Mouse (Mus musculus) brain, adult 2 months (tissue): ENCODE measurements around the gene Scaf1.

Source experiments
- DNase-seq: peaks from one replicate; pipeline ENCODE4 v3.0.0; 2011; ENCODE audit warnings: low read depth, low spot score

Gene Scaf1

DNA sequence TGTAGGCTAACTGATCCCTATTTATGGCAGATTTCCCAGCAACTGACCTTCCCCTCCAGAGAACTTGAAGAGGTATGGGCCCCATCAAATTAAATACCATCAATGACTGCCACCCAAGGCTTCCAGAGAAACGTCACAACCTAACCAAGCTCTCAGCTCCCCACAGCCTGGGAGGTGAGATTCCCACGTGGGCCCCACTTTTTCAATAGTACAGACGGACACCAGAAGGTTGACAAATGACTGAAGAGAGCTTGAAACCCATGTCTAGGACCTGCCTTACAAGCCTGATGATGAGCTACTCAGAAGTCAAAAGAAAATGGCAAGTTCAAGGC, 31.4 kb downstream of the Scaf1 start:
- no peak for DNase-seq

GRCm38 (mm10) chr7:44983944-44984832, 32.0 kb downstream of the Scaf1 start:
- no peak for DNase-seq

DNA sequence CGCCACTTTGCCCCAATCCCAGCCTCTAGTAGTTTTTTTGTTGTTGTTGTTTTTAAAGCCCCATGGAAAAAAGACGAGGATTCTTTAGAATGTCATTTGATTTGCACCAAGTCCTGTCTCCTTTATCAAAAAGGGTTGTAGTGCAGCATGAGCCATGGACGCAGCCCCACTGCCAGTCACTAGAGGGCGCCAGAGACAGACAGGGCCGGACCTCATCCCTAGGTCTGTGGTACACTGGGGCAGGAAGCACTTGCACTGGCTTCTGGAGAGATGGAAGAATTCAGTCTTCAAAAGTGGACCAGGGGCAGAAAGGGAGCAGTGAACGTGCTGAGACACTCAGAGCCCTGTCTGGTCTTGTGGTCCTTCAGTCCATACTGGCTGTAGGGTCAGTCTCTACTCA, 33.1 kb downstream of the Scaf1 start:
- peak; percentile 84 for DNase-seq

DNA sequence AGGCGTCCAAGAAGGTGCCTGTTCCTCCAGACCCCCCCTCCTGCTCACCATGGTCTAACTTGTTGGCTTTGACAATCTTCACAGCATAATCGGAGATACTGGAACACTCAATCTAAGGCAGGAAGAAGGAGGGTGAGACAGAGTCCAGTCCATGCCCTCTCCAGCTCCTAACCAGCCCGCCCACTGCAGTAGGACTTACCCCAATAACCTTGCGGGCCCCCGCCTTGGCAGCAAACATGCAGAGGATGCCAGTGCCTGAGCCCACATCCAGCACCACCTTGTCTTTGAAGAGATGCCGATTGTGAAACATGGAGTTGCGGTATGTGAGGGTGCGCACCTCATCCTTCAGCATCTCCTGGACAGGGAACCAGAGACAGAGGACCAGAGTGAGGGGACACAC, 34.6 kb downstream of the Scaf1 start:
- DNase-seq = no peak

DNA sequence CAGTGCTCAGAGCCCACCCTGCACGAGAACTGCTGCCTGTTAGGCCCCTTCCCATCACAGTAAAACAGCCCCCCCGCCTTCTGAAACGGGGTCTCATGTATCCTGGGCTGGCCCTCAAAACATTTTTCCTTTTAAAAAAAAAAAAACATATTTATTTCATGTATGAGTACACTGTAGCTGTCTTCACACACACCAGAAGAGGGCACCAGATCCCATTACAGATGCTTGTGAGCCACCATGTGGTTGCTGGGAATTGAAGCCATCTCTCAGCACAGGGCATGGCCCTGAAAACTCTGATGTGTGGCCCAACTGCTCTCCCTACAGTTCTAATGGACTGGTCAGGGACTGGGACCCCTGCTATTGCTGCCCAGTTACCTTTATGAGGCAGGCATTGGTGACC, 37.9 kb downstream of the Scaf1 start:
- no peak for DNase-seq

GRCm38 (mm10) chr7:44975117-44975419, 41.1 kb downstream of the Scaf1 start:
- DNase-seq = no peak

GRCm38 (mm10) chr7:44974383-44975116, 41.6 kb downstream of the Scaf1 start, which contains the start of gene Cpt1c:
Cpt1c (minus strand) TSS chr7:44974851.
- peak; percentile 98 for DNase-seq

GRCm38 (mm10) chr7:44973415-44974130, 42.6 kb downstream of the Scaf1 start:
- peak; percentile 47 for DNase-seq

DNA sequence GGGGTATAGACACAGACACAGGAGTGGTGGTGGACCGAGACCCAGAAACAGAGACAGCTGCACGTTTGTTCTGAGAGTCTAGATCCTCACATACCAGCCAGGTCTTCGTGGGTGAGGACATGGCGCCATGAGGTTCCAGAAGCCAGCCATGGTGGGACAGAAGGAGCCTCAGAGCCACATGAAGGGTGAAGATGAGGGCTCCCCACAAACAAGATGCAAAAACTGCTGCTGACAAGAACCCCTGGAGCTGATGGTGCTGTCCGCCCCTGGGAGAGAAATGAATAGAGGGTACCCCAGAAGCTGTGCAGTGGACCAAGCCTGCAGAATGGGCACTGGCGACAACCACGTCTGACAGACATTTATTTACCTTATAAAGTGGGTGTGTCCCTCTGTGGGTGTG, 45.0 kb downstream of the Scaf1 start:
- no peak for DNase-seq

GRCm38 (mm10) chr7:44970231-44970691, 45.9 kb downstream of the Scaf1 start:
- peak; percentile 97 for DNase-seq

DNA sequence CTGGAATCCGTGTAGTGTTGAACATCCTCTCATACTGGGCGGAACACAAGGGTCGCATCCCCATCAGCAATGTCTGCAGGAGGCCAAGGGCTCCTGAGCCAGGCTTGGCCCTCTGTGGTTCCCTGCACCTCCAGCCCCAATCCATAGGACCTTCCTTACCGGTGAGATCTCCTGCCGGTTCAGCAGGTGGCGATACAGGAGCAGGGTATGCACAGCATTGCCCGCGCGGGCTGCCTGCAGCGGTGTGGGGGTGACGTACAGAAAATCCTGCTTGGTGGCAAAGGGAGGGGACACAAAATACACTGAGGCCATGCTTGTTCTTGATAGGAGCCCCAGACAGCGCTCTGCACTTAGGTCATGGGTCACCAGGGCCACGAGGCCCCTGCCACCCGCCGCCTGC, 49.5 kb downstream of the Scaf1 start:
- DNase-seq = no peak

DNA sequence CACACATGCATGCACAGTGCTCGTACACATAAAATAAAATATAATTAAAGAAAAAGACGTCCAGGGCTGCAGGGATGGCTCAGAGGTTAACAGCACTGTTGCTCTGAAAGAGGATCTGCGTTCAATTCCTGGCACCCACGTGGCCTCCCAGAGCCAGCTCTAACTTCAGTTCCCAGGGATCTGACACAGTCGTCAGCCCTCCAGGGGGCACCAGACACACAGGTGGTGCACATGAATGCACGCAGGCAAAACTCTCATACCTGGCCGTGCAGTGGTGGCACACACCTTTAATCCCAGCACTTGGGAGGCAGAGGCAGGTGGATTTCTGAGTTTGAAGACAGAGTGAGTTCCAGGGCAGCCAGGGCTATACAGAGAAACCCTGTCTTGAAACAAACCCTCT, 50.2 kb downstream of the Scaf1 start:
- DNase-seq = no peak

DNA sequence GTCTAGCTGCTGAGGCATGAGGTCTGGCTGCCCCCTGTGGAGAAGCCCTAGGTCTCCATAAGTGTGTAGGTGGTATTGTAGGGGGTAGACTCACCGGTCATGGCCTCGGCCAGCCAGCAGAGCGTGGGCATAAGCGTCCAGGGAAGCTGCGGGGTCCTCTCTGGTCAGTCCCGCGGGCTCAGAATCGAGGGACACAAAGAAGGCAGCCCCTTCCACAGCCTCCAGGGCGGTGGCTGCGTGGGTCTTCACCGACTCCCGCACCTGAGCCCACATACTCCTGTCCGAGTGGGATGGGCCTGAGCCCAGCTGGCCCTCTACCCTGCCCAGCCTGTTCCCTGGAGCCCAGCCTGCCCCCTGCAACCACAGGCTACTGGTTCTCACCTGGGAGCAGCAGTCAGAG, 51.2 kb downstream of the Scaf1 start:
- no peak for DNase-seq

GRCm38 (mm10) chr7:44962831-44963230, 53.3 kb downstream of the Scaf1 start:
- no peak for DNase-seq

GRCm38 (mm10) chr7:44962337-44962736, 53.8 kb downstream of the Scaf1 start:
- no peak for DNase-seq

DNA sequence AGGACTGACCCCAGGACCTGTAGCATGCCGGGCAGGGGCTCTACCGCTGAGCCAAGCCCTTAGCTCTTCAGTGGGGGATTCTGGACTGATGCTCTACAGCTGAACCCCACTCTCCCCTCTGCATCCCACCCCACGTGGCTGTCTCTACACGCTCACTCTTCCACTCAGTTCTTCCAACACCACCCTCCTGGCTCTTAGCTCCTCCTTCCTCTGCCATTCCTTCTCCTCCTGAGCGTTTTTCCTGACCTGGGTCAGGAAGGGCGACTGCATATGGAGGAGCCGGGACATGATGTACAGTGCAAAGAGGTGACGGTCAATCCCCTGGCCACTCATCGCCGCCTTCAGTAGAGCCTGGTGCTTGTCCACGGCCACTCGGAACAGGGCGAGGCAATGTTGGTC, 55.7 kb downstream of the Scaf1 start:
- no peak for DNase-seq

DNA sequence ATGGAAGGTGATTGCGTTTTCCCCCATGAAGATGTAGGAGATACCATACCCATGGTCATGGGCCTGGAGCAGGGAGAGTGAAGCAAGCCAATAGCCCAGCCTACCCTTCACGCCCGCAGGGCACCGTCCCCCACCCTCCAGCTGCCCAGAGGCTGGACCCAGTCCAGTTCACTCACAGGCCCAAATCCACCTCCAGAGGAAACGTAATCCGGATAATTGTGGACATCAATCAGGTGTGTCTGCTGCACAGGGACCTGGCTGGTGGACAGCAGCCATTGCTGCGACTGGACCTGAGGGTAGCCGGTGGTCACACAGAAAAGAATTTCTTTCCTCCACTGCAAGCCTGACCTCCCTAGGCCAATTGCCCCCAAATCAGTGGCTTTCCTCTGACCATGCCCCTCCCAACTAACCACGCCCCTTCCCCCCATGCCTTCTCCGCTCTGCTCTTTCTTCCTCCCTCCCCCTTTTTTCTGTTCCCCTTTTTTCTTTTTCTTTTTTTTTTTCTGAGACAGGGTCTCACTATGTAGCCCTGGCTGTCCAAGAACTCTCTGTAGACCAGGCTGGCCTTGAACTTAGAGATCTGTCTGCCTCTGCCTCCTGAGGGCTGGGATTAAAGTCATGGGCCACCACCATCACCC, 56.2 kb downstream of the Scaf1 start:
- no peak for DNase-seq

GRCm38 (mm10) chr7:44959281-44959680, 56.9 kb downstream of the Scaf1 start:
- DNase-seq = no peak

GRCm38 (mm10) chr7:44958208-44958607, 58.0 kb downstream of the Scaf1 start:
- peak; percentile 83 for DNase-seq

DNA sequence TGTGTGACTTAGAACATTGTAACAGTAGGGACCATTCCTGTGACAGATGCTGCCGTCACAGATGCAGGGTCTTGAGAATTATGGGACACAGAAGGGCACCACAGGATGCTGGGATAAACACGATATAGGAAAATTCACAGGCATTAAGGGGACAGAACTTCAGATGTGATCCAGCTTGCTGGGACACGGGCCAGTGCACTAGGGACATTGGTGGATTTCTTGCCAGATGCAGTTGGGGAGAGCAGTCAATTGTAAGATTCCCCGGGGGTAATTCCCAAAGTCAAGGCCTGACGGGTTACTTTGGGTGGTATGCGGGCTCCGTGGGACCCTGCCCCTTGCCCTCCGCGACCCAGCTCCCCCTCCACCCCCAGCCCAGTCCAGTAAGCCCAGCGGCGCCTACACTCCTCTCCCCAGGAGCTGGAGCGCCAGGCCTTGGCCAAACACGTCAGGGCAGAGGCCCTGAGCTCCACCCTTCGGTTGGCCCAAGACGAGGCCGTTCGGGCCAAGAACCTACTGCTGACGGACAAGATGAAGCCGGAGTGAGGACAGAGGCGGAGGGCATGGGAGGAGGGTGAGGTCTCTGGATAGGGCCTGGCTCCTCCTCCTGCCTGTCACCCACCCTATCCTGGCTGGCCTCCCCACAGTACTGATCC, 58.9 kb downstream of the Scaf1 start:
- DNase-seq = no peak

GRCm38 (mm10) chr7:44956266-44956665, 59.9 kb downstream of the Scaf1 start:
- no peak for DNase-seq
